Mouse (Mus musculus) right cerebral cortex, postnatal 14 days (tissue): ENCODE data around the gene Tcp10a.
"Not testable (repeated sequence)": the region's sequence is repeated elsewhere in the genome, so short reads cannot be mapped to it uniquely, and the experiment has no call there.

Source experiments
- DNase-seq: peaks from one replicate; pipeline ENCODE4 v3.0.0; 2022

The Tcp10a gene

DNA sequence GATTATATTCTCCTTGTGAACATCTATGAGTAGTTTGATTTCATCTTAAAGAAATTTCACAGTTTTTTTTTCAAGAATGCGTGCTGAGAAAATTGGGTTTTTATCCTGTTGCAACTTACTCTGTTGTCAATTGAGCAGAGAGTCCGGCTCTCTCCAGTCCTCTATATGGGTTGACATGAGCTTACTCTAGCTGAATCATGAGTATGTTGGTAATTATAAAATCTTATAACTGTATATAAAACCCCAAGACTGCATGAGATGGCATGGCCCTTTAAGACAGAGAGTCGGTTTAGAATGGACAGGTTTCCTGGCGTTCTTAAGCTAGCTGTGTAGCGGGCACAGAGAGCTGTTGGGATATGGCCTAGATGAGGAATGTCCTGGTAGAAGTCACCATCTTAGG, at the start of gene Tcp10a:
Gene Tcp10a (plus strand): TSS at position 301 of the 400 bp plus-strand sequence.
- DNase-seq = not testable (repeated sequence)

DNA sequence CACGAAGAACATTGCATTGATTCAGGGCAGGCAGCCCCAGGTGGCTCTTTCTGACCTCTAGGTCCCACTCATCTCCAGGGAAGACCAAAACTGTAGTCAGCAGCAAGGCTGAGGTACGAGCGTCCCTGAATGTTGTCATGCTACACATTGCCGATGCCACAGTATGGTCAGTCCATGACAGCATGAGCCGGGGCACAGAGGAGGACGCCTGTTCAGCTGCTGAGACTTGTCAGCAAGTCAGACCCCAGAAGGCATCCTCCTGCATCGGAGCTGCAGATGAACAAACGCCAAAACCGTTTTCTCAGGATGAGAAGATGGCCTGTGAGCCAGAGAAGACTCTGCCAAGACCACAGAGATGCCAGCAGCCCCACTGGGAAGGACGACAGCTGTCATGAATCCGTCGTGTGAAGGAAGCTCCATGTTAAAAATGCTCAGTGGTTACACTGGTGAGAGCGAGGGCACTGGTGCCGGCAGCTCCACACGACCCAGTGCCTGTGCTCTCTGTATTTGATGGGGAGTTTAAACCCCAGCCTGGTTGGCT, 45.7 kb upstream of the Tcp10a start:
- DNase-seq = no peak

DNA sequence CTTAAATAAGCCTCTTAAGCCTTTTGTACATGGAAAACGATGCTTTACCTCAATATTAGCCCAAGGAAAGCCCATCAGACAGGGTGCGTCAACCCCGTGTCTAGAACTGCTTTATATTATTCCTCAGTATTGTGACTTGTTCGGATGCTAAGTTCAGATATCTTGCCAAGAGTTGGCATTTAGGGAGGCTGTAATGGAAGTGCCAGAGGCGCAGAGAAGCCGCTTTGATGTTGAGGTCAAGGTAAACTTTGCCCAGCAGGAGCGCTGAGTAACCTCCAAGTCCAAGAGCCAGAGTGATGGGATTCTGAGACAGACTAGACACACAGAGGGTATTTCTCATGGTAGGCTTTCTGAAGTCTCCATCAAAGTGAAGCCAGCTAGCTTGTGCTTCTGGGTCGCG, 45.2 kb upstream of the Tcp10a start:
- DNase-seq = no peak

DNA sequence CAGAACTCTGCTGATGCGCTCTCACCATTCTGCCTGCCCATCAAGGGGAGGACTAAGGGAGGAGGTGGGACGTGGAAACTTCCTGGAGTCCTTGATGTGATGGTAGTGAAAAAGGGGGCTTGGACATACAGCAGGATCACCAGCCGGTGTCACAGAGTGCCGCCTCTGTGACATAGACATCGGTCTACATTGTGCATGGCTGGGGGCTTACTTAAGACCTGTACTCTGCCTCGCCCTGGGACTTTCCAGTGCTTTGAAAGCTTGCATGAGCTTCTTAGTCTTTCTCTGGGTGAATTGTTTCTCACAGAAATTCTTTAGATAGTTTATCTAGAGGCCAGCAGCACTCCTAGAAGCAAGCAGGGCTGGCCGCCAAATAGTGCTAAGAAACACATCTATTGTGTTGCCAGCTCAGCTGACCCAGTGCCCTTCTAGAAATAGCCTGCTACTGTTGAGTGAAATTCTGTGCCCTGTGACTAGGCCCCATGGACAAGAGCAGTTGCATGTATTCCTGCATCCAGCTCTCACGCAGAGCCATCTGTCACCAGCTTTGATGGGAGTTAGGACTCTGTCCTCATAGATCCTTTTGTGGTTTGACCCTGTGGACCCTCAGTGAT, 40.0 kb upstream of the Tcp10a start:
- DNase-seq = no peak

DNA sequence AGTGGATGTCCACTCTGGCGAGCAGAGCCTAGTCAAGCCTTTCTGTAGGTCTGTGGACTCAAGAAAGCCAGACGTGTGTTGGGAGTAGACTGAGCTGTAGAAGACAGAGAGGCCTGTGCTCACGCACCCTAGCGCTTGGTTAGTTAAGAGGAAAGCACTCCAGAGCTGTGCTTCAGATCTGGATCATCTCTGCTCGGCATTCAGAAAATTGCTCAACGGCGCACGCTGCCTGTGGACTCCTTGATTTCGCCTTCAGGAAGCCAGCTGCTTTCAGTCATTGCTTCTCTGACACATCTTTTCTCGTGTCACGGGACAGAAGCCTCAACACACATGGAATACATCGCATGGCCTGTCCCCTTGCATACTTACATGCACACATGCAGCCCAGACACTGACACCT, 39.2 kb upstream of the Tcp10a start:
- no peak for DNase-seq

DNA sequence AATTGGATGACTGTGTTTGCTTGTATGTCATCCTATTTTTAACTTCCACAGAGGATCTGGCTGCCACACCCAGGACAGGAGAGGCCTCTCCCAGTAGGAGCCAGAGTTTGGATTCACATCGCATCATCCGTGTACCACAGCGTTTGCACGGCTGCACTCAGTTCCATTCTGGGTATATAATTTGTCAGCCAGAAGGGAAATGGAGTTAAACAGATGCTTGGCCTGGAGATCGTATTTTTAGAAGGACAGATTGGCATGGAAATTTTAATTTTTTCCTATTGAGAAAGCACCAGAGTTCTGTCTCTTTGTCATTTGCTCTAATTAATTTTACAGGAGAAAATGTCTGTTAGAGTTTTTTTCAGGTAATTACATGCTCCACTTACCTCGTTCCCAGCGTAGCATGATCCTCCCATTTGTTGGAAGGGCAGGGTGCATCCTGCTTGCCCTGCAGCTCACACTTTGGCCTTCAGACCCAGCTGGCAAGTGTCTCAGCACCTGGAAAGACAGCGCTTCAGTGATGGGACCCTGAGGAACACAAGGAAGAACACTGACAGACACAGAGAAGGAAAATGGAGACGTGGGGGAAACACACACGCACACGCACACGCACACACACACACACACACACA, 37.9 kb upstream of the Tcp10a start:
- DNase-seq = no peak

DNA sequence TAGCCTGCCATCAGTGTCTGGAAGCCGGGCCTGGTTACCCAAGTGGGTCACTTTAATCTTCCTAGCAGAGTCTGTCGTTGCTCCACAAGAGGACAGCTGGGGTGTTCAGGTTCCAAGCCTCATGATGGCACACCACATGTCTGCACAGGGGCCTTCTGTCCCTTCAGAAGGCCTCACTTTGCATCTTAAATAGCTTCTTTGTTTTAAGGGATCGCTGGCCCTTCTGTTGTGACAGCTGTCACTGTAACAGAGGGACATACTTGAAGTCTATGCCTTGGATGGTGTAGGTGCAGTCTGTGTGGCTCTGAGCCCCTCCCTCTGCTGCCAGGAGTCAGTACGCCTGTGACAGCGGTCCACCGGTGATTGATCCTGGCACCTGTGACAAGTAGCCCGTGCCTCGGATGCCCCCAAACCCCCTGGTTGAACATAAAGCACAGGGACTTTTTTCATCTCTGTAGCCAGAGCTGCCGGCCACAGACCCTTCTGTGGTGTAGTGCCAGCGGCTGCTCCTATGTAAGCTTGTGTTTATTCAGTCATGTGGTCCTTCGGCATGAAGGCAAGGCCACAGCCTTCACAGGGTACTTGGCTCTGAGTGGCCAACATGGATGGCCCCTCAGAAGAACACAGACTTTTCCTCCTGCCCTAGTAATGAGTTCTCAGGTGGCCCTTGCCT, 32.3 kb upstream of the Tcp10a start:
- DNase-seq = no peak

DNA sequence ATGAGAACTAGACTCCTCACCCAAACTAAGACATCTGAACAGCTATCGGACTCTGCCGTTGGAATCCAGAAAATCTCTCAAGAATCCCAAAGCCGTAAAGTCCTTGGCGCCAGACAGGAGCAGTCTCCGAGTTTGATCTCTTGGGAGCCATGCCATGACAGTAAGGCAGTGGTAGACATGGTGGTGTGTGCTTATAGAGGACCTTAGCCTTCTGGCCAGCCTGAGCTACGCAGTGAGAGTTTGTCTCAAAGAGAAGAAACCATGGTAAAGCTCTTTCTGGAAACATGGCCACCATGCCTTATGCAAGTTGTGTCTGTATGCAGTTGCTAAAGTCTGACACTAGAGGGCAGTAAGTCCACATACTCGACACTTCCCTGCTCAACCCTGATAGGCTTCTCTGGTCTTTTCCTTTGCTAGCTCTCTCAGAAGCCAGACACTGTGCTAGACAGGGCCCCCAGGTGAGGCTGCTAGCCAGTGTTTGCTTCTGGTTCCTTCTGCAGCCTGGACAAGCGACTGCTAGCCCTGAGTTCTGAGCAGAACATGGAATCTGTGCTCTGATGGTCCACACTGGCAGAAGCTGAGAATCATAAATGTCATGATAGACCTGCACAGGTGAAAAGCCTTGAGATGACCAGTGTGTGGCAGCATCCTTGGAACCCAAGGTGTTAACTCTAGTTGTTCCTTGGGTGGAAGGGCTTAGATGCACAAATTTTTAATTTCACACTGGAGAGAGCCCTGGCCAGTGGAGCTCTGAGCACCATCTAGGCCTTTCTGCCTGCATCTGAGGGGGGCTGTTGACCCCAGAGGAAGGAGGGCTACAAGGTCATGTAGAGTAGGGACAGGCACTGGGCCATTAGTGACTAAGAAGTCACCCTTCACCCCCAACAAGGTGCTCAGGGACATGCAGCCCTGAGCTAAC, 17.9 kb upstream of the Tcp10a start:
- DNase-seq = not testable (repeated sequence)

DNA sequence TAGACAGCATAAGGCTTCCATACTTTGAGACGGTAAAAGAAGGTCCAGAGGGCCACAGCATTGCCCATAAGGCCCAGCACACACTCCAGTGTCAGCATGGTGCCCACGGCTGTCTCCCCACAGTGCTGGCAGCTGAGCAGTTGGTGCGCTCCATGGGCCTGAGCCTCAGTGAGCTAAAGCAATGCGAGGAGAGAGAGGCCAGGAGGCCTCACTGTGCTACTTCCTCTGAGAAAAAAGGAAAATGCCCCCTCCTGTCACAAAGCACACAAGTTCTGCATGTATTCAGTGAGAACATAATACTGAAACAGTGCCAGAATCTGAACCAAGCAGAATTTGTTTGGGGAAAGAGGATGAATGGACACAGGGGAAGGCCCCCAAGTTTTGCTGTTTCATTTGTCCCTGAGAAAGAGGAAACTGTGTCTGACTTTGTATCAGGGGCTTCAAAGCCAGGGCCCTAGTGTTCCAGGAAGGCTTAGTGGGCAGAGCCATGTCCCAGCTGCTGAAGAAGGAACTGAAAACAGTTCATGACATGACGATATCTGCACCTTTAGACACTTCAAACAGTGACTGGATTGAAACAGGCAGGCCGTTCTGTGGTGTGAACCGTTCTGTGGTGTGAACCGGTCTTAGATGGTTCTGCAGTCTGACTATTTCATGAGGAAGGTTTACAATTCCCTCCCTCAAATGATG, 8.6 kb upstream of the Tcp10a start:
- DNase-seq = not testable (repeated sequence)

DNA sequence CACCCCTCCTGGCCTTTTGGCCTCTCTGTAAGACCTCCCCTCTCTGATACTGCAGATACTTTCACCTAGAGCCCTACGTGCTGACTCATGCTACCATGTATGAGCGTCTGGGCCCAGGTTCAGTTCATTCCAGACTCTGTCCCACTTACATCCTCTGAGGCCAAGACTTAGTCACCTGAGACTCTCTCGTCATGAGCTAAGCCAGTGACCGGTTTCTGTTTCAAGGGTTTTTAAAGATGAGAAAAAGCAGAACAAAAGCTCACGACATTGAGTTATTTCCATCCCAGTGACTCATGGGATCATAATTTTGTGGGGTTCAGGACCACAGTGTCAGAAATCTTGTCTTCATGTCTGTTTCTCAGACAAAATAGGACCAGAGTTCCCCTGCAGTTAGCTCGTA, 4.7 kb upstream of the Tcp10a start:
- DNase-seq = not testable (repeated sequence)

DNA sequence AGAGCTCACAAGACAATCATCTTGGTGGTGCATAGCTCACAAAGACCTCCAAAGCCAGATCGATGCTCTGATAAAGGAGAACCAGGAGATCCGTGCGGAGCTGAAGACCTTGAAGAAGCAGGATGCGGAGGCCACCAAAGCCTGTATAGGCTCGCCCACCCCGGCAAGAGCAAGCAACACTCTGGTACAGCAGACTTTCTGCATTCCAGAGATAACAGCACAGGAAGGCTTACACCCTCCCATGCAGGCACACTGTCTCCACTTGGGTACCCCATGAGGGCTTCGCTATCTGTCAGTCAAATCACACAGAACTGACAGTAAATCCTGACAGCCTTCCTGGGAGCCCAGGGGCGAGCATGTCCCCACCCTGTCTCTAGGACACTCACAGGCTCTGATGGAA, 2.0 kb downstream of the Tcp10a start:
- DNase-seq = not testable (repeated sequence)

DNA sequence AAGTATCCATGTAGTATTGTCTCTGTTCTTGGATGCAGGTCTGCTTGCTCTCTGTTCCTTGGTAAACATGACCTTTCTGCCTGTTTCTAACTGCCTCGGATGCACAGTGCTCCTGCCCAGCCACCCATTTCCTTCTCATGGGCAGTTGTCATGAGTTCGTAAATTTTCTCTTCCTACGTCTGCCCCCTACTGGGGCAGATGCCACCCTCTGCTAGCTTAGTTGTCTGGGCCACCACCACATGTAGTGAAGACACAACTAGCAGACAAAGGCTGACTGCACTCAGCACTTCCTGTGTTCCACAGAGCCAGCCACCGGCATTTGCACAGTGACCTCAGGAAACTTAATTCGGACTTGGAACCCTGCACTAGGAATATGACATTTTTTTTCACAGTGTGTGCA, 8.3 kb downstream of the Tcp10a start:
- not testable (repeated sequence) for DNase-seq

DNA sequence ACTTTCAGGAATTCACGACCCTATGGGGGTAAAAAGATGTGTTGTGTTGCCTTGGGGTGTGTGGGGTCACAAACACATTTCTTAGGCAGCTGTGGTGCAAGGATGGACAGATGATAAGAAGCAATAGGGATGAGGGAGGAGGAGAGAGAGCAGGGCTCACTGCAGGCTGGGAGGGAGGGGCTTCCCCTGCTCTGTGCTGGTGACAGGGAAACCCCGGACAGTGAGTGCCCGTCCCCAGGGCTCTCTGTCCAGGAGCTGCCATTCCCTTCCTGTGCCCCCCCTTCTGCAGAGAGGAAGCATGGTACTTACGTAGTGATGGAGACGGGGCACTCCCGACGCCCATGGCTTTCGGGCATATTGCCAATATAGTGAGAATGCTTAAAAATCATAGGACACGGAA, 12.9 kb downstream of the Tcp10a start:
- DNase-seq = not testable (repeated sequence)

DNA sequence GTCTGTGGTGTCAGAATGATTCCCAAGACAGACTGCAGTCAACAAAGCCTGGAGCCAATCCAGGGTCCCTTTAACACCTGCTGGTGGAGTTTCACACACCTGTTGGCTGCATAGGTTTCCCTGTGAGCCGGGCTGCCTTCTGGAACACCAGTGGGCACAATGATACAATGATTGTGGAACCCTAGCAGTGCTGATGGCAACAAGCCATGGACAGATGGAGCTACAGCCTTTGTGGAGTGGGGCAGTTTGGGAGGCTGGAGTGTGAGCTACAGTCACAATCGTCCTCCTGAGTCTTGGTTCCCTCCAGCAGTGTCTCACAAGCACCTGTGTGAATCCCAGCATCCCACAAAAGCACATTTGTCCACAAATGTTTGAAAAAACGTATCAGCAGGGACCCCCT, 24.3 kb downstream of the Tcp10a start:
- not testable (repeated sequence) for DNase-seq

DNA sequence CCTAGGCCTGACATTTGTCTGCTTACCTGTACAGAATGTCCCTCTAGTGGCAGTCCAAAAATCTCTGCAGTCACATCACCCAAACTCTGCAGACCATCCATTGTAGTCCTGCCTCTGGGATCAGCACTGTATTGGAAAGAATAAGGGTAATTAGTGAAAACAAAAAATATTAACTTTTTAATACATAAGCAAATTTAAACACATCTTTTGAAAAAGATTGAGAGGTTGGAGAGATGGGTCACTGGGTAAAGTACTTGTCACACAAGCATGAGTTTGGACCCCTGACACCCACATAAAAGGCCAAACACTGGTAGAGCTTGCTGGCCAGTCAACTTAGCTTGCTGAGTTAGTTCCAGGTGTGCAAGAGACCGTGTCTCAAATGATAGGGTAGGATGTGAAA, 28.1 kb downstream of the Tcp10a start, which contains the start of gene Ttll2:
Gene Ttll2 (minus strand): TSS at position 101 of the 400 bp plus-strand sequence.
- not testable (repeated sequence) for DNase-seq

DNA sequence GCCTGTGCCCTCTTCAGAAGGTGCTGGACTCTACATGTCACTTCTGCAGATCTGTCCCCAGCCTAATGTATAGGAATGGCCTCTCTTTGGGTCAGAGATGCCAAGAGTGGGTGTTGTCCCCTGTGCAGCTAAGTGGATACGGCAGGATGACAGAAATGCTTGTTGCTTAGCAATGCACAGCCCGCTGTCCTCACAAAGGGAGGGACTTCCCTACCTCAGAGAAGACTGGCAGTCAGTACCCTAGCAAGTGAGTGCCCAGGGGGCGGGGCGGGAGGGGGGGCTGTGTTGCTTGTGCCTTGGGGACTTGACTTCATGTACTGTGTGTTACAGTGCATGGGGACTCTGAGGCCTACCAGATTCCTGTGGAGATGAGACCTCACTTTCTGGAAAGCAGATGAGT, 35.4 kb downstream of the Tcp10a start:
- not testable (repeated sequence) for DNase-seq

DNA sequence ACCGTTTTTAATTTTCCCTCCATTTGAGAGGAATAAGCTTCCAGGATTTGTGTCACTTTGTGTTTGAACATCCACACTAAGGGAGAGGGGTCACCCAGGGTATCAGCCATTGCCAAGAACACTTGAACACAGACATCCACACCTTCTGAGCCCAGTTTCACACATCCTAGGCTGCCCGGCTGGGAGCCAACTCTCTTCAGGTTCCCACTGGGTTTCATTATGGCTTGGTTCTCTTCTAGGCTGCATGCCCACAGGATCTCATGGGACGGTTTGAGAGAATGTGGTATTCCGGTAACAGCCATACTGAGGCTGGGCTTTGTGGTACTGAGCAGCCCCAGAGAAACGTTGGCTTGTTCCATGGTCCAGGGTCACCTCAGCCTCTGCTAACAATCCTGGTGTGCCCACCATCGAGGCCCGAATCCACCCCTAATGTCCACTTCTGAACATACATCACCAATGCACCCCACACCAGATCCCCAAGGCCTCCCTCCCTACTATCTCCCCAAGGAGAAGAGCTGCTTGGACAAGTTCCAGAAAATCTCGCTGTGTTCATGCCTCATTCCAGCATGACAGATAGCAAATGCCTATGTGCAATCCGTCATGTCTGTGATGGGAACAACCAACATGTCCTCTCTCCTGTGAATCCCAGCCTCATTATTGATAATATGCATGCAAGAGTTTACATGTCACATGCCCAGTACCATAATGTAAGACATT, 36.5 kb downstream of the Tcp10a start:
- DNase-seq = peak; percentile 35

DNA sequence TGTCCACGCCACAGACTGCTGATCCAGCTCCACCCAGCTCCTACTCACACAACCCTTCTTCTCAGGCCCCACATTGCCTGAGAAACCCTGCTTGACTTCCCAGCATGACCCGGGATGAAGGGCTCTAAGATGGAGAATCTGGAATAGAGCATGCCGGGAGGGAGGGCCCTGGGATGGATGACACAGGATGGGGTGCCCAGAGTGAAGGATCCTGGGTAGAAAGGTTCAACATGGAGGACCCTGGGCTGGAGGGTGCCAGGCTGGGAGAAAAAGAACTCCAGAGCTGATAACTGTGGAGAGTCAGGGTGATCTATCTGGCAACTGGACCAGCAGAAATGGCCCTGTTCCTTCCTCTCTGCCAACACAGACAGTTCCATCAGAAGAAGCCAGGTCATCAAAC, 41.2 kb downstream of the Tcp10a start:
- not testable (repeated sequence) for DNase-seq

DNA sequence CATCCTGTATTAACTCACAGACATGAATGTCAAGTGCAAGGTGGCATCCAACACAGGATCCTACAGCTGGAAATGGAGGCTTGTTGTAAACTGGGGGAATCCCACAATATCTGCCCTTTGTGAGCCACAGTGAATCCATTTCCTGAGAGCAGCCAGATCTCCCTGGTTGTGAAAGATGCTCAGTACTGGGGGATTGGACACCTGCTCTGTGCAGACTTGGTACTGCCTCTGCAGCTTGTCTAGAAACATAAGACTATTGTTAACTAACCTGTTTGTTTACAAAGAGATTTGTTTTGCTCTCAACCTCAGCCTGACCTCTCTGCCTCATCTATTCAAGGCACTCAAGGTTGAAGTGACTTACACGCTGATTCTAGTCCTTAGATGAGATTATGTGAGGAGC, 41.8 kb downstream of the Tcp10a start:
- DNase-seq = not testable (repeated sequence)

DNA sequence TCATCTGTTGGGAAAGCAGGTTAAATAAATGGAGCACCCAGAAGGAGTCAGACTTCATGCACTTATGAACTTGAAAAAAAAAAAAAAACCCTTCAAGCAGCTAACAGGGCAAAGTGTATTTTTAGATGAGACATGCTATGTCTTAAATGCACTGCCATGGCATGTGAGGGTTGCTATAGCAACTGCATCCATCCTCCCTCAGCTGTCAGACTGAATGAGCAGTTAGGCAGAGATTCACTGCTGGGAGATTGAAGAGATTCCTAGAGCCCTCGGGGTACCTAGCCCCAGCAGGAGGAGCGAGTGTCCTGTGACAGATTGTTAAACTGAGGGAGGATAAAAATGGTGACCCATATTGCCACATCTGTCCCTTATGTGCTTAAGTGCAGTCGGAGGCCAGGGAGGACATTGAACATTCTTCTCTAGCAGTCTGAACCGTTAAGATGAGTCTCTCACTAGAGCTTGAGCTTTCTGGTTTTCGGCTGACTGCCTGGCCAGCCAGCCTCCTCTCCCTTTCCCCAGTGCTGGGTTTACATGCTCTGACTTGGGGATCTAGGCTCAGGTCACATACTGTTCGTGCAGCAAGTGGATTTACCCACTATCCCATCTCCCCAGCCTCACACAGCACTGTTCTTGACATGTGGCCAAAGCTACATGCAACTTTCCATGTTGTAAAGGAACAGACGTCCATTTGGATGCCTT, 42.4 kb downstream of the Tcp10a start:
- not testable (repeated sequence) for DNase-seq

DNA sequence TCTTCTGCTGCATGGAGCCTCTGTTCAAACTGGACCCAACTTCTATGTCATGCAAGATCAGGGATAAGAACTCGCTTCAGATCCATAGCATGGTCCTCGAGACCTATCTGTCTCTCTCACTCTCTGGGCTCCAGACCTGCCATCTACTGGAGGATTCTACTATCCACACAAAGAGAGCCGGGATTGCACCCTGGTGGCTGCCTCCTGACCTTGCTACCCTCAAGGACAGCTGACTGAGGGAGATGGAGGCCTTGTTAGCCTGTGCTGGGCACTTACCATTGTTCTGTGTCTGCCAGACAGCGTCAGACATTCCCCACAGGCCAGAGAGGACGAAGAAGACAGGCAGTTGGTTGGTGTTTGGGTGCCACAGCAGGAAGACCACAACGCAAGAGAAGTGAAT, 45.0 kb downstream of the Tcp10a start:
- not testable (repeated sequence) for DNase-seq
